Mouse (Mus musculus) hindbrain, embryonic 16.5 days (tissue): ENCODE data around the gene Tkfc. TPM values are rescaled to one million over a fixed set of nuclear protein-coding genes. Genes with fewer than 3 reads are reported as not detected.
"Not testable (repeated sequence)": the region's sequence is repeated elsewhere in the genome, so short reads cannot be mapped to it uniquely, and the experiment has no call there.

Source experiments
- ATAC-seq: fragments of 200-750 bp; cut with Nextera tagmentation; 2 replicates; pipeline ENCODE4 v1.8.0; 2017; ENCODE audit warnings: moderate TSS enrichment, moderate library complexity
- H3K27ac ChIP-seq: fragments of 300-500 bp; sonication (generic); 2 replicates; pipeline ENCODE4 v1.5.1; 2014; ENCODE audit warnings: low read depth, mild to moderate bottlenecking, control low read depth, low read length, moderate library complexity
- H3K27me3 ChIP-seq: fragments of 300-500 bp; sonication (generic); replicated peaks from 2 replicates; pipeline ENCODE4 v1.6.1; 2014; ENCODE audit warnings: low read length; ENCODE audit not compliant: control insufficient read depth, insufficient read depth
- H3K36me3 ChIP-seq: fragments of 300-500 bp; sonication (generic); 2 replicates; pipeline ENCODE4 v1.6.1; 2014; ENCODE audit warnings: mild to moderate bottlenecking, low read length, moderate library complexity, mixed read lengths; ENCODE audit not compliant: control insufficient read depth, insufficient read depth
- H3K4me1 ChIP-seq: fragments of 300-500 bp; sonication (generic); 2 replicates; pipeline ENCODE4 v1.6.1; 2014; ENCODE audit warnings: low read depth, low read length; ENCODE audit not compliant: control insufficient read depth, insufficient read depth
- H3K4me2 ChIP-seq: fragments of 300-500 bp; sonication (generic); 2 replicates; pipeline ENCODE4 v1.6.1; 2014; ENCODE audit warnings: mild to moderate bottlenecking, low read length, control low read depth, moderate library complexity
- H3K4me3 ChIP-seq: fragments of 300-500 bp; sonication (generic); 2 replicates; pipeline ENCODE4 v1.5.1; 2014; ENCODE audit warnings: mild to moderate bottlenecking, low read length, control low read depth, moderate library complexity
- H3K9ac ChIP-seq: fragments of 300-500 bp; sonication (generic); 2 replicates; pipeline ENCODE4 v1.6.1; 2014; ENCODE audit warnings: low read depth, mild to moderate bottlenecking, control low read depth, low read length, moderate library complexity
- H3K9me3 ChIP-seq: fragments of 300-500 bp; sonication (generic); 2 replicates; pipeline ENCODE4 v1.6.1; 2014; ENCODE audit warnings: mild to moderate bottlenecking, low read length, moderate library complexity; ENCODE audit not compliant: control insufficient read depth
- WGBS: fragments of 180-500 bp; shearing (Covaris S2); extraction: QIAGEN DNeasy Blood & Tissue Kit; methylation state at CpG from one replicate; pipeline ENCODE4 v1.1.7; 2014; 5-methylcytosine and 5-hydroxymethylcytosine counted together
- polyA plus RNA-seq: library from polyadenylated mRNA; unstranded; fragments of >200 nt; fragmentation: Nextera tagmentation; extraction: Ambion mirVana; gene quantifications from 2 replicates; pipeline ENCODE4 v1.2.1, GENCODE M21; 2015

Tkfc gene
- polyA plus RNA-seq, 1 experiment from 2014 or later, result 24.4 TPM

DNA sequence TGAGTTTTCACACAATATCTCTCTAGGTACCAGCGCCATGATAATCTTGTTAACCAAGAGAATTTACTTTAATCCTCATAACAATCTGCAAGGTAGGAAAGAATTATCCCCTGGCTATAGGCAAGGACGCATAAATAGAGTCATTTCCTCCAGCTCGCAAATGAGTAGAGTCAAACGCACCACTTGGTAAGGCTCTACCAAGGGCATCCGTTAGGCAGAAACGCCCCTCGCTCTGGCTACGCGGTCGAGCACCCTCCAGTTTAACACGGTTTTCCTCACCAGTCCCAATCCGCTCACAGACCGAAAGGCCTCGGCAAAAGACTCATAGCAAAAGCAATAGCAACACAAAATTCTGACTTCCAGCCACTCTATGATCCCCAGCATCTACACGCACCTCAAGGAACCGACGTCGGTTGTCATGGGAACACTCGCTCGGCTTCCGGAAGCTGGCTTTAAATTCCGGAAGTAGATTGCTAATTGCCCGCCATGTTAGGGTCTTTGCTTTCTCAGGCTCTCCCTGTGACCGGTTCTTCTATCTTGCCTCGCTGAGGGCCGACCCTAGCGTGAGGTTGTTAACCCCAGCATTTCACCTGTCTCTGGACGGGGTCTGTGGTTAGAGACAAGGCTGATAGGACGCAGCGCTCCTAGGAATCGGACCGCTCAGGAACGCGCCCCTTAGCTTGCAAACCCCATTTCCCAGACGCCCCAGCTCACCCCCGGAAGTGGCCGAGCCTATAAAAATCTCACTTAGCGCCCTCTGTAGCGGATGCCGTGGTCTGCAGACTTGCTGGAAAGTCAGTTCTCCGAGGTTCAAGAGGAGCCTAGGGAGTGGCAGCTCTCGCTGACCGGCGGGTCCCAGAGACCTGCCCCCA is 28.5 kb downstream of the Tkfc start, which contains the start of the genes Cyb561a3 and Tmem138:
Gene Cyb561a3, plus strand, starts transcription at position 483 of the 872 bp plus-strand sequence.
Gene Tmem138, minus strand, starts transcription at position 673 of the 872 bp plus-strand sequence.
- peak within 1 kb of the TSS; percentile 77 for H3K4me2 ChIP-seq
- under 1% methylated on average over 44 of the region's 44 CpGs for WGBS
- H3K27ac ChIP-seq, result peak within 1 kb of the TSS; percentile 93
- peak; percentile 98 for ATAC-seq
- peaks cover 15% of the 10 kb centered on the region for H3K4me1 ChIP-seq
- H3K36me3 ChIP-seq, result peaks cover 12% of the 10 kb centered on the region
- no peaks in the 10 kb centered on the region for H3K9me3 ChIP-seq
- peak within 1 kb of the TSS; percentile 78 for H3K9ac ChIP-seq
- no peaks in the 10 kb centered on the region for H3K27me3 ChIP-seq
- H3K4me3 ChIP-seq, result peak within 1 kb of the TSS; percentile 70

DNA sequence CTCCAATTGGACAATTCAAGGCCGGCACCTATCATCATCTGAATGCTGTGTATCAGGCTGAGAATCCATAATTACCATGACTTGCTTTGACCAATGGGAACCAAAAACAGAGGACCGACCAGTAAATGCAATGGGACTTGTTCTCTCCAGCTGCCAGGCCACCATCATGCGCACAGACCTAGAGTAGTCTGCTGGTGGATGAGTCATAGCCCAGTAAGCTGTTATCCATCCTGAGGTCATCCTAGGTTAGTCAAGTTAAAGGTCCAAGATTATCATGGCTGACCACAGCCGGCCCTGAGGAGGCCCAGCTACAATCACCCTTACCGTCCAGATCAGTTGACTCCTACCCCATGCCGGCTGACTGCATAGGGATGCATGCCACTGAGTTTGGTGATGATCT is 35.8 kb downstream of the Tkfc start:
- Histone ChIP-seq H3K27me3 (no peaks in the 10 kb centered on the region; the same call in 1 of the 2 replicates), H3K4me1 (no peaks in the 10 kb centered on the region), H3K4me2 (no peak overlapping the region), H3K9me3 (no peaks in the 10 kb centered on the region), H3K27ac (no peak overlapping the region), H3K9ac (no peak overlapping the region), H3K36me3 (peaks cover 17% of the 10 kb centered on the region), H3K4me3 (no peak overlapping the region)
- ATAC-seq, result no peak
- WGBS, result 93% methylated on average over 6 of the region's 6 CpGs

DNA sequence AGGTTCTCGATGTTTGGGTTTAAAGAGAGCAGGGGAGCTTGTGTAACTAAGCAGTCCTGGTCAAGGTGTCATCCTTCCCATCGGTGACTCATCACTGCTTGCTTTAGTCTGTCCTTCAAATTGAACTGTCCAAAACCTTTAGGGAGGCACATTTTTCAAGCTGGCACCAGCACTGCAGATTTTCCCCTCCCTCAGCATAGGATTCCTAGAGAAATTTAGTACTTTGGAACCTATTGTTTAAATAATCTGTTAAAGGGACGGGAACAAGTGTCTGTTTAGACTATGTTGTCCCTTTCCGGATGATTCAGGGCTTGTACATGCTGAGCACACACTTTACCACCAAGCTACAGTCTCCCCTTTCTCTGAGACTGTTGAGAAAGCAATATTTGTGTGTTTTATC is 40.2 kb downstream of the Tkfc start:
- no peaks in the 10 kb centered on the region for H3K4me1 ChIP-seq
- 81% methylated on average over 4 of the region's 4 CpGs for WGBS
- H3K4me3 ChIP-seq, result no peak overlapping the region
- H3K36me3 ChIP-seq, result peaks cover 2% of the 10 kb centered on the region; the same call in 1 of the 2 replicates
- no peak overlapping the region for H3K4me2 ChIP-seq
- no peaks in the 10 kb centered on the region; the same call in 1 of the 2 replicates for H3K27me3 ChIP-seq
- no peaks in the 10 kb centered on the region for H3K9me3 ChIP-seq
- no peak overlapping the region for H3K27ac ChIP-seq
- no peak for ATAC-seq
- no peak overlapping the region for H3K9ac ChIP-seq

DNA sequence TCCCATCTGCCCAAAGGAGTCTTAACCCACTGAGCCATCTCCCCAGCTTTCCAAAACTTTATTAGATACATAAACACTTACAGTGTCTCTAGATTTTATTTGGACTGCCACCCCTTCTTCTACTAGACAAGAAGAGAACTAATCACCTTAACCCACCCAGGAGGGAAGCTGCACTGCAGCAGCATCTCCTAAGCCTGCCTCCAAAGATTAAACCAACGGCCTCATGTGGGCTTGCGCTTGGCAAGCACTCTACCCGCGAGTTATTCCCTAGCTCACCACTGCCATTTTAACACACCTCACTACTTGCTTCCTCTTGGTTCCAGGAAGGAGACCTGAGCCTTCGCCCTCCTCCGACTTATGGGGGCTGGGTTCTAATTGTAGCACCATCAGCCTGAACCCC is 41.2 kb downstream of the Tkfc start:
- WGBS, result 88% methylated on average over 6 of the region's 6 CpGs
- Histone ChIP-seq H3K27me3 (no peaks in the 10 kb centered on the region; the same call in 1 of the 2 replicates), H3K9ac (no peak overlapping the region), H3K27ac (no peak overlapping the region), H3K36me3 (no peaks in the 10 kb centered on the region), H3K4me3 (no peak overlapping the region), H3K4me2 (no peak overlapping the region), H3K9me3 (no peaks in the 10 kb centered on the region), H3K4me1 (no peaks in the 10 kb centered on the region)
- no peak for ATAC-seq

DNA sequence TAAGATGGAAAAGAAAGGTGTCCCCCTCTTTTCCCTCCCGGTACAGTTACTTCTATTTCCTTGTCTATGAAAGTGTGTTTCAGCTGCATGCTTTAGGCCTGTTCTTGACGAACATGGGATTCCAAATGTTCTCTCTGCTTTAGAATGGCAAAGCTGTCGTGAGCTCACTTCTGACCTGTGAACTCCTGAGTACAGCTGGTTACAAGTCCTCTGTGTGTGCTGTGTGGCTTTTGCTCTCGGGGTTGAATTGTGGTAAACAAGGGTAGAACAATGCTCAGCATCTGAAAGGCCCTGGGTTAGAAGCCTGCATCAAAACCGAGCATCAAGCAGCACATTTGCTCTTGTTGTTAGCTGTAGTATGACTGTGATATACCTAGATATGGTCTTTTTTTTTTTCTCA is 43.1 kb downstream of the Tkfc start:
- Histone ChIP-seq H3K9me3 (no peaks in the 10 kb centered on the region), H3K36me3 (no peaks in the 10 kb centered on the region), H3K9ac (no peak overlapping the region), H3K4me1 (no peaks in the 10 kb centered on the region), H3K27me3 (no peaks in the 10 kb centered on the region; the same call in 1 of the 2 replicates), H3K4me3 (no peak overlapping the region), H3K4me2 (no peak overlapping the region), H3K27ac (no peak overlapping the region)
- ATAC-seq, result no peak
- WGBS, result 66% methylated on average over 5 of the region's 5 CpGs

DNA sequence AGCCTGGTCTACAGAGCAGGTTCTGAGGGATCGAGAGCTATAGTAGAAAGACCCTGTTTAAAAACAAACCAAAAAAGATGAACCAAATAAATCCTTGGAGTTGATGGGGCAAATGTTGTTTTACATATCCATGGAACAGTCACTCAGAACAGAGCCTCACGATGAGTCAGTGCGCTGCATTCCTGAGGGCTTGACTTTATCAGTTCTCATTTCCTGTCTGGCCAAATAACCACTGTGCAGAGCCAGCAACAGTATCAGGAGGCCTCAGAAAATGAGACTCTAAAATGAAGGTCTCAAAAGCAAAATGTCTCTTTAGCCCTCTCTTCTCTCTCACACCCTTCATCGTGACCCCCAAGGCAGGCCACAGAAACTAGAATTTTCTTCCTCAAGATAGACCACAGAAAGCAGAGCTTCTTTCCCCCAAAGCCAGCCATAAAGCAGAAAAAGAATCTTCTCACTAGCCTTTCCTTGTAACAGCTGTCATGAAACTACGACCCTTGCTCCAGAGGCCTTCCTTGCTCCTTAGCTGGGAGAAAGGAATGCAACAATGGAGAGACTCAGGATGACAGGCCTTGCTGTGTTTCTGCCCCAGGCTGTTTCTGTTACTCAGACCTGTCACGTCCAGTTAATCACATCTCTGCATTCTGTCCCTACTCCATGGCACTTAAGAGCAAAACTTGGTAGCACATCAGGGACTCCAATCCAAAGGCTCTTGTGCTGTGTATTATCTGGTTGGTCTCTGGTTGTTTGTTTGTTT is 43.7 kb downstream of the Tkfc start:
- Histone ChIP-seq H3K36me3 (no peaks in the 10 kb centered on the region), H3K9ac (peak overlapping the region; percentile 22; the same call in 1 of the 2 replicates), H3K9me3 (no peaks in the 10 kb centered on the region), H3K27ac (no peak overlapping the region), H3K27me3 (no peaks in the 10 kb centered on the region; the same call in 1 of the 2 replicates), H3K4me2 (no peak overlapping the region), H3K4me3 (no peak overlapping the region), H3K4me1 (no peaks in the 10 kb centered on the region; the same call in 1 of the 2 replicates)
- no peak for ATAC-seq
- 68% methylated on average over 6 of the region's 6 CpGs for WGBS

DNA sequence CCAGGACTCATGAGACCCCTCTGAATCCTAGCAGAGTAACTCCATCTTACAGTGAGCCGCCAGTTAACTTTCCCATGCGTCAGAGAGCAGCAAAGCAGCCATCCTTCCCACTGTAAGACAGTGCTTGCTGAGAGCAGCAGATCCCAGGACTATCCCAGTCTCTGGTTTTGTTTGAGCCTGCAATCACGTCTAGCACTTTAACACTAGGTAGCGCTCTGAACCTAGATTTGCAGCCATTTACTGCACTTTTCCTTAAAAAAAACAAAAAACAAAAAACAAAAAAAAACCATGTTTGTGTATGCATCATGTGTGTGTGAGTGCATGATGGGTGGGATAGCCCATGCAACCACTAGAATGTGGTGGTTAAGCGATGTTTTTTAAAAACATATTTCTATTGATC is 45.3 kb downstream of the Tkfc start:
- no peaks in the 10 kb centered on the region for H3K36me3 ChIP-seq
- no peak overlapping the region for H3K4me3 ChIP-seq
- WGBS, result 31% methylated on average over 5 of the region's 5 CpGs
- H3K9me3 ChIP-seq, result no peaks in the 10 kb centered on the region
- ATAC-seq, result no peak
- H3K4me1 ChIP-seq, result peaks cover 5% of the 10 kb centered on the region
- H3K9ac ChIP-seq, result no peak overlapping the region
- H3K27ac ChIP-seq, result no peak overlapping the region
- H3K4me2 ChIP-seq, result no peak overlapping the region
- no peaks in the 10 kb centered on the region; the same call in 1 of the 2 replicates for H3K27me3 ChIP-seq

DNA sequence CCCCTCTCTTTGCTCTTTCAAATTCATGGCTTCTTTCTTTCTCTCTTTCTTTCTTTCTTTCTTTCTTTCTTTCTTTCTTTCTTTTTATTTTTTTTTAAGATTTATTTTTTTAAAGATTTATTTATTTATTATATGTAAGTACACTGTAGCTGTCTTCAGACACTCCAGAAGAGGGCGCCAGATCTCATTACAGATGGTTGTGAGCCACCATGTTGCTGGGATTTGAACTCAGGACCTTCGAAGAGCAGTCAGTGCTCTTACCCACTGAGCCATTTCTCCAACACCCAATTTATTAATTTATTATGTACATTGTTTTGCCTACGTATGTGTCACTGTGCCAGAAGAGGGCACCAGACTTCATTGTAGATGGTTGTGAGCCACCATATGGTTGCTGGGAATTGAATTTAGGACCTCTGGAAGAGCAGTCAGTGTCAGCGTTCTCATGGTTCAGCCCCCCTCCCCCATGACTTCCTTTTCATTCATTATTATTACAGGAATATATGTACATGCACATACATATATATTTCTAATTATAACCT is 47.5 kb downstream of the Tkfc start:
- ATAC-seq, H3K4me2 ChIP-seq, H3K27me3 ChIP-seq, H3K4me3 ChIP-seq, H3K27ac ChIP-seq, H3K9me3 ChIP-seq, H3K9ac ChIP-seq, H3K36me3 ChIP-seq: not testable (repeated sequence)
- 70% methylated on average over 4 of the region's 4 CpGs for WGBS
- H3K4me1 ChIP-seq, result peaks cover 12% of the 10 kb centered on the region

DNA sequence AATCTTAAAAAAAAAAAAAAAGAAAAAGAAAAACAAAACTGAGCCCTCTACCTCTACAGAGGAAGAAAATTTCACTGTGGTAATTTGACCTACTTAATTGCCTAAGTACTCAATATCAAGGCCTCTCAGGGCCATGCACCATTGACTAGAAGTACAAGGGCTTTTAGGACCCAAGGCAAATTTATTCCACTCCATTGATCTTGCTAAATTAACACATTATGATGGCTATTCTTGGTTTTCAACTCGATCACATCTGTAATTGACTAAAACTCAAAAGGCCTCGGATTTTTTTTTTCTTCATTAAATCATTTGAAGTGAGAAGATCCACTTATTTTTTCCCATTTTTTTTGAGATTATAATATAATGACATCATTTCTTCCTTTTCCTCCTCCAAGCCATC is 48.0 kb downstream of the Tkfc start:
- ATAC-seq, result no peak
- 68% methylated on average over 2 of the region's 2 CpGs for WGBS

More for the DNA sequence above, 48.0 kb downstream of the Tkfc start:
- no peak overlapping the region for H3K27ac ChIP-seq
- no peaks in the 10 kb centered on the region for H3K27me3 ChIP-seq
- H3K4me2 ChIP-seq, result no peak overlapping the region
- H3K9me3 ChIP-seq, result no peaks in the 10 kb centered on the region
- no peaks in the 10 kb centered on the region for H3K36me3 ChIP-seq
- no peak overlapping the region for H3K9ac ChIP-seq
- H3K4me3 ChIP-seq, result no peak overlapping the region
- H3K4me1 ChIP-seq, result peaks cover 12% of the 10 kb centered on the region
